Mouse (Mus musculus) CH12.LX (cell line): ENCODE data around the gene Zic4. TPM values are rescaled to one million over a fixed set of nuclear protein-coding genes. Genes with fewer than 3 reads are reported as not detected.

Experiments
- DNase-seq: peaks from one replicate; pipeline ENCODE4 v3.0.0-alpha.2; 2013; ENCODE audit errors: extremely low read depth
- H3K27ac ChIP-seq: 2 replicates; pipeline ENCODE4 v1.5.1; 2012; ENCODE audit warnings: low read depth, mild to moderate bottlenecking, control low read depth, moderate library complexity; ENCODE audit not compliant: insufficient read depth
- H3K27me3 ChIP-seq: replicated peaks from 2 replicates; pipeline ENCODE3; 2012; ENCODE audit warnings: inconsistent platforms
- H3K36me3 ChIP-seq, 2 experiments: replicated peaks in 1 of 2; 2 replicates each; pipeline versions ENCODE3 to v1.6.1; 2012; ENCODE audit warnings: inconsistent platforms in 1 of 2, low read length in 1 of 2, mild to moderate bottlenecking in 1 of 2, mixed read lengths in 1 of 2, moderate library complexity in 1 of 2; ENCODE audit not compliant: control insufficient read depth in 1 of 2, insufficient read depth in 1 of 2
- H3K4me1 ChIP-seq, 2 experiments: 2 replicates each; pipeline ENCODE4 v1.6.1; 2012; ENCODE audit warnings: inconsistent platforms in 1 of 2, moderate library complexity in 1 of 2; ENCODE audit not compliant: insufficient read depth in 2 of 2, control insufficient read depth in 1 of 2
- H3K4me2 ChIP-seq: 2 replicates; pipeline ENCODE4 v1.6.1; 2012; ENCODE audit warnings: low read depth, mild to moderate bottlenecking, control low read depth; ENCODE audit not compliant: poor library complexity, insufficient read depth, severe bottlenecking
- H3K4me3 ChIP-seq, 3 experiments: fragments of 150-350 bp in 1 of 3; sonication (generic) in 1 of 3; replicated peaks in 1 of 3; 2 replicates each; pipeline versions ENCODE3 to v1.5.1; 2011 to 2012; ENCODE audit warnings: low read depth in 2 of 3, low read length in 2 of 3, mild to moderate bottlenecking in 2 of 3, moderate library complexity in 2 of 3, control low read depth in 1 of 3, improper control_type of control experiment in 1 of 3, inconsistent platforms in 1 of 3, mixed read lengths in 1 of 3; ENCODE audit not compliant: poor library complexity in 1 of 3
- H3K79me2 ChIP-seq: replicated peaks from 2 replicates; pipeline ENCODE4 v1.6.1; 2012; ENCODE audit warnings: mild to moderate bottlenecking, moderate library complexity; ENCODE audit not compliant: control insufficient read depth, poor library complexity, insufficient read depth, severe bottlenecking; ENCODE audit errors: extremely low read depth
- H3K9ac ChIP-seq: 2 replicates; pipeline ENCODE4 v1.6.1; 2012; ENCODE audit warnings: low read depth, mild to moderate bottlenecking, control low read depth, moderate library complexity; ENCODE audit not compliant: insufficient read depth
- H3K9me3 ChIP-seq: replicated peaks from 2 replicates; pipeline ENCODE3; 2012; ENCODE audit warnings: low read length, inconsistent platforms, mixed read lengths
- CHD1 ChIP-seq: IDR thresholded peaks from 2 replicates; pipeline ENCODE4 v1.6.1; 2012; ENCODE audit warnings: low read depth, low read length, improper control_type of control experiment, inconsistent platforms
- CHD2 ChIP-seq: IDR thresholded peaks from 2 replicates; pipeline ENCODE4 v1.6.1; 2011; ENCODE audit warnings: low read length, improper control_type of control experiment
- E2F4 ChIP-seq: IDR thresholded peaks from 2 replicates; pipeline ENCODE4 v1.6.1; 2011; ENCODE audit warnings: low read depth, low read length, improper control_type of control experiment; ENCODE audit not compliant: insufficient replicate concordance
- HCFC1 ChIP-seq: IDR thresholded peaks from 2 replicates; pipeline ENCODE4 v1.6.1; 2012; ENCODE audit warnings: low read depth, mild to moderate bottlenecking, inconsistent platforms, low read length, improper control_type of control experiment
- IRF4 ChIP-seq: IDR thresholded peaks from 2 replicates; pipeline ENCODE4 v1.6.1; 2014; ENCODE audit warnings: low read depth, mild to moderate bottlenecking, inconsistent platforms, low read length, improper control_type of control experiment
- MAX ChIP-seq: IDR thresholded peaks from 2 replicates; pipeline ENCODE4 v1.6.1; 2011; ENCODE audit warnings: low read length, improper control_type of control experiment
- MAZ ChIP-seq: IDR thresholded peaks from 2 replicates; pipeline ENCODE4 v1.6.1; 2012; ENCODE audit warnings: low read depth, mild to moderate bottlenecking, inconsistent platforms, low read length, improper control_type of control experiment, moderate library complexity
- MXI1 ChIP-seq: IDR thresholded peaks from 2 replicates; pipeline ENCODE4 v1.6.1; 2011; ENCODE audit warnings: mild to moderate bottlenecking, low read depth, low read length, improper control_type of control experiment
- NRF1 ChIP-seq: IDR thresholded peaks from 2 replicates; pipeline ENCODE4 v1.6.1; 2014; ENCODE audit warnings: low read depth, mild to moderate bottlenecking, inconsistent platforms, low read length, improper control_type of control experiment, moderate library complexity
- POLR2A ChIP-seq: IDR thresholded peaks from 2 replicates; pipeline ENCODE4 v1.6.1; 2011; ENCODE audit warnings: low read depth, mild to moderate bottlenecking, improper control_type of control experiment, low read length
- SIN3A ChIP-seq: IDR thresholded peaks from 2 replicates; pipeline ENCODE4 v1.6.1; 2012; ENCODE audit warnings: low read length, improper control_type of control experiment, inconsistent platforms
- TCF12 ChIP-seq: IDR thresholded peaks from 2 replicates; pipeline ENCODE4 v1.6.1; 2014; ENCODE audit warnings: low read depth, mild to moderate bottlenecking, inconsistent platforms, low read length, improper control_type of control experiment
- USF2 ChIP-seq: conservative IDR thresholded peaks from 2 replicates; pipeline ENCODE4 v1.6.1; 2011; ENCODE audit warnings: low read depth, low read length, improper control_type of control experiment
- ZC3H11A ChIP-seq: IDR thresholded peaks from 2 replicates; pipeline ENCODE4 v1.6.1; 2012; ENCODE audit warnings: low read depth, mild to moderate bottlenecking, inconsistent platforms, low read length, improper control_type of control experiment
- ZMIZ1 ChIP-seq: IDR thresholded peaks from 2 replicates; pipeline ENCODE4 v1.6.1; 2012; ENCODE audit warnings: low read depth, mild to moderate bottlenecking, inconsistent platforms, low read length, improper control_type of control experiment
- dilution Hi-C: fragments of 300-500 bp; cut with MboI; formaldehyde crosslinking; loops from 2 replicates; pipeline ENCODE4 v1.14.3; 2020; ENCODE audit warnings: low sequenced_read_pairs; ENCODE audit not compliant: extremely low pct_unique_long_range_greater_than_20kb, extremely low pct_ligation_motif_present
- in situ Hi-C: fragments of 300-500 bp; cut with MboI; formaldehyde crosslinking; loops from 3 replicates; pipeline ENCODE4 v1.14.3; 2019; ENCODE audit warnings: low sequenced_read_pairs, low pct_ligation_motif_present, low pct_unique_long_range_greater_than_20kb, mixed read lengths
- polyA plus RNA-seq: library from polyadenylated mRNA; unstranded; fragments of >175 nt; gene quantifications from 2 replicates; pipeline ENCODE4 v1.2.1, GENCODE M21; 2012; ENCODE audit warnings: low read depth; ENCODE audit not compliant: insufficient read length
- total RNA-seq, 2 experiments: library from RNA; depleted of rRNA; stranded (reverse); fragments of 300-350 nt in 1 of 2; fragments of >200 nt in 1 of 2; gene quantifications; 2 replicates each; pipeline ENCODE4 v1.2.3; 2012 to 2014

The Zic4 gene
- total and polyA plus RNA-seq, 3 experiments: not detected

- Histone ChIP-seq H3K4me2 (no peak overlapping the region), H3K4me1 (no peaks in the 10 kb centered on the region), H3K36me3 (no peaks in the 10 kb centered on the region), H3K79me2 (no peaks in the 10 kb centered on the region), H3K9me3 (peaks cover 62% of the 10 kb centered on the region), H3K9ac (no peak overlapping the region), H3K4me3 (no peak overlapping the region), H3K27ac (no peak overlapping the region)
- in situ Hi-C loops (no loop called here), dilution Hi-C loops (no loop called here)
- DNase-seq: no peak
- no peak for TF ChIP-seq USF2
- TF ChIP-seq ZMIZ1: no peak
- TF ChIP-seq TCF12: no peak
- no peak for TF ChIP-seq ZC3H11A
- TF ChIP-seq CHD2: no peak
- no peak for TF ChIP-seq MAX
- no peak for TF ChIP-seq HCFC1
- TF ChIP-seq CHD1: no peak
- no peak for TF ChIP-seq E2F4
- TF ChIP-seq SIN3A: no peak
- TF ChIP-seq IRF4: no peak
- TF ChIP-seq, all 38 proteins: peak for 0
- H3K27me3 ChIP-seq: no peaks in the 10 kb centered on the region
Observed at GRCm38 (mm10) chr9:91379781-91380457, 17.7 kb downstream of the Zic4 start.

- Histone ChIP-seq H3K4me2 (no peak overlapping the region), H3K9me3 (peaks cover 66% of the 10 kb centered on the region), H3K4me3 (no peak overlapping the region), H3K27me3 (no peaks in the 10 kb centered on the region), H3K4me1 (no peaks in the 10 kb centered on the region), H3K36me3 (no peaks in the 10 kb centered on the region), H3K79me2 (no peaks in the 10 kb centered on the region), H3K9ac (no peak overlapping the region), H3K27ac (no peak overlapping the region)
- no peak for TF ChIP-seq NRF1
- no peak for TF ChIP-seq MXI1
- TF ChIP-seq POLR2A: no peak
- no peak for TF ChIP-seq MAZ
- dilution Hi-C loops: no loop called here
- in situ Hi-C loops: no loop called here
- DNase-seq: no peak
Observed at GRCm38 (mm10) chr9:91380458-91380914, 18.3 kb downstream of the Zic4 start.
